Mouse (Mus musculus) hindbrain, embryonic 10.5 days (tissue): ENCODE data around the gene Ttc17. TPM values are rescaled to one million over a fixed set of nuclear protein-coding genes. Genes with fewer than 3 reads are reported as not detected.

Experiments used
- DNase-seq: peaks from one replicate; pipeline ENCODE4 v3.0.0-alpha.2; 2017; ENCODE audit warnings: low spot score
- H3K27ac ChIP-seq: fragments of 300-500 bp; sonication (generic); 2 replicates; pipeline ENCODE4 v1.5.1; 2016; ENCODE audit warnings: mild to moderate bottlenecking, moderate library complexity
- H3K27me3 ChIP-seq: fragments of 300-500 bp; sonication (generic); 2 replicates; pipeline ENCODE4 v1.6.1; 2016; ENCODE audit warnings: mild to moderate bottlenecking; ENCODE audit not compliant: poor library complexity, insufficient read depth, severe bottlenecking
- H3K36me3 ChIP-seq: fragments of 300-500 bp; sonication (generic); 2 replicates; pipeline ENCODE4 v1.6.1; 2016; ENCODE audit warnings: mild to moderate bottlenecking, moderate library complexity
- H3K4me1 ChIP-seq: fragments of 300-500 bp; sonication (generic); replicated peaks from 2 replicates; pipeline ENCODE4 v1.6.1; 2016; ENCODE audit warnings: mild to moderate bottlenecking
- H3K4me3 ChIP-seq: fragments of 300-500 bp; sonication (generic); 2 replicates; pipeline ENCODE4 v1.5.1; 2016; ENCODE audit warnings: mild to moderate bottlenecking, moderate library complexity
- H3K9me3 ChIP-seq: fragments of 300-500 bp; sonication (generic); 2 replicates; pipeline ENCODE4 v1.6.1; 2016; ENCODE audit warnings: mild to moderate bottlenecking, moderate library complexity
- WGBS: fragments of 180-500 bp; shearing (Covaris S2); methylation state at CpG from one replicate; pipeline ENCODE4 v1.1.7; 2016; 5-methylcytosine and 5-hydroxymethylcytosine counted together
- polyA plus RNA-seq: library from polyadenylated mRNA; unstranded; fragments of >200 nt; fragmentation: Nextera tagmentation; extraction: Ambion mirVana; gene quantifications from 2 replicates; pipeline ENCODE4 v1.2.1, GENCODE M21; 2016

Gene Ttc17
- polyA plus RNA-seq, 1 experiment from 2014 or later, result 13.9 TPM

DNA sequence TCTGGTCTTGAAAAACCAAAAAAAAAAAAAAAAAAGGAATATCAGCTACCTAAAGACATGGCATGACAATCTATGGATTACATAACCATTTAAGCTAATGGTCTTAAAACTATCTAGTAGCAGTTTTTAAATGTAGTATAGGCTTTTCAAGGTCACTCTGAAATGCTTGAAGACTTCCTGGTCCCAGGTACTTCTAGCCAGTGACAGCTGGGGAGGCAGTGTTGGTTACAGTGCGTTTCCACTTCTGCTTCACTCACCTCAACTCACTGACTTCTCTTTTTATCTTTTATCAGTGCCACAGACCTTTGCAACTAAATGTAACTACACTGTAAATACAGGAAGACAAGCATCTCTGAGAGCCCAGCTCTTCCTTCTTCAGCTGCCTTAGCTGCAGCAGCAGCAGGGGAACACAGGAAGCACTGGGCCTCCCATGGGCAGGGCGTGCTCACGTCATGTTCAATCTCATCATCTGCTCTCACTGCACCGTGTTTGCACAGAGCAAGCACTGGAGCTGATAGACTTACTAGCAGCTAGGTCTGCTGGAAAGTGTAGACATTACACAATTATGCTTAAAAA lies 46.0 kb downstream of the Ttc17 start:
- peaks cover 97% of the 10 kb centered on the region for H3K36me3 ChIP-seq
- no peak overlapping the region for H3K27ac ChIP-seq
- H3K4me1 ChIP-seq, result no peaks in the 10 kb centered on the region
- H3K27me3 ChIP-seq, result no peaks in the 10 kb centered on the region
- no peak overlapping the region for H3K4me3 ChIP-seq
- no peak for DNase-seq
- peaks cover 9% of the 10 kb centered on the region; the same call in 1 of the 2 replicates for H3K9me3 ChIP-seq
- 87% methylated on average over 4 of the region's 4 CpGs for WGBS

DNA sequence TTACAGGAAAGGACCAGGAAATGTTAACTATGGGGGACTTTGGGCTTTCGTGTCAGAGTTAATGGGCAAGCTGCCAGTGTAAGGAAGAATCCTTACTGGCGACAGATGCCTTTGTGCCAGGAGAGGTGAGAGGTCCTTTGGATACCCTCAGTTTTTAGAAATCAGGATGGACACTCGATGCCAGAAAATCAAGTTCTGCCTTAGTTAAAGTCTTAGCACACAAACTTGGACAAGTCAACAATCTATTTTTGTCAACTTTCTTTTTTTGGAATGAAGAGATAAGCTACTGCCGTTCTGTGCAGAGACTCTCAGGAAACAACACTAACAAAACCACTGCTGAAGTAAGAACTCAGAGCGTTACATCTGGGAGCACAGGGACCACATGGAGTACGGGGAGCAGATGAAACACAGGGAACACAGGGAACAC lies 58.3 kb downstream of the Ttc17 start:
- WGBS, result 86% methylated on average over 6 of the region's 6 CpGs
- H3K27ac ChIP-seq, result no peak overlapping the region
- H3K4me3 ChIP-seq, result no peak overlapping the region
- H3K27me3 ChIP-seq, result no peaks in the 10 kb centered on the region
- peaks cover 28% of the 10 kb centered on the region for H3K36me3 ChIP-seq
- H3K9me3 ChIP-seq, result no peaks in the 10 kb centered on the region
- no peak for DNase-seq
- H3K4me1 ChIP-seq, result no peaks in the 10 kb centered on the region

DNA sequence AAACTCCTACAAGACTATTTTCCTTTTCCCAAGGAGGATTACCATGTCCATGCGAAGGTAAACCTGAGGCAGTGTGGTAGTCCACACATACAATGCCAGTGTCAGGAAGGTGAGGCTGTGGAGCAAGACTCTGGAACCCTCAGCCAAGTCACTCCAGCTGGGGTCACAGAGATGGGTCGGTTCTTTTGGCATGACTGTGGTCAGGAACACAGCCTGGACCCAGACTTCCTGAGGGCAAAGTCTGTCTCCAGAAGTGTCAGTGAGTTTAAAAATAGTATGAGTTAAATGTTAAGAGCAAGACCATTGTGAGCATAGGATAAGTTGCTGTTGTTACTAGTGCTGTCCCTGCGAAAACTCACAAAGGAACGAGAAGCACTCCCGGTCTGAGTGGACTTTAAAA lies 59.7 kb downstream of the Ttc17 start:
- no peaks in the 10 kb centered on the region for H3K9me3 ChIP-seq
- H3K4me3 ChIP-seq, result no peak overlapping the region
- H3K36me3 ChIP-seq, result peaks cover 32% of the 10 kb centered on the region
- no peak for DNase-seq
- no peaks in the 10 kb centered on the region for H3K4me1 ChIP-seq
- no peaks in the 10 kb centered on the region for H3K27me3 ChIP-seq
- 93% methylated on average over 5 of the region's 5 CpGs for WGBS
- no peak overlapping the region for H3K27ac ChIP-seq

DNA sequence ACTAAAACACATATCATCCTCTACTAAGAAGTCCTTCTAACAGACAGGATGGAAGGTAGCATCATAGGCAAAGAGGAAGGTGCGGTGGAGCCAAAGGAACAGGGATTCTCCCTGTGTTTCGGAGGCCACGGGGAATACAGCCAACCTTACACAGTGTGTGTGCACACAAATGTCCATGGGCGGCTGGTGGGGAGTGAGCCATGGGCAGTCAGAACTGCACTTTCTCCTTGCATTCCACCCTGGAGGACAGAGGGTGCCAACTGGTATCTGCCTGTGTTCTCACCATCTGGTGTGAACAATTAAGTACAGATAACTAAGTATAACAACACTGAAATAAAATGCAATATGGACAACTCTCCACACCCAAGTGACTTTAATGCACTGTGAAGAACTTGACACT lies 61.9 kb downstream of the Ttc17 start:
- WGBS, result 94% methylated on average over 4 of the region's 4 CpGs
- H3K27ac ChIP-seq, result no peak overlapping the region
- H3K4me3 ChIP-seq, result no peak overlapping the region
- no peaks in the 10 kb centered on the region for H3K27me3 ChIP-seq
- DNase-seq, result no peak
- H3K36me3 ChIP-seq, result peaks cover 44% of the 10 kb centered on the region
- no peaks in the 10 kb centered on the region for H3K4me1 ChIP-seq
- no peaks in the 10 kb centered on the region for H3K9me3 ChIP-seq

DNA sequence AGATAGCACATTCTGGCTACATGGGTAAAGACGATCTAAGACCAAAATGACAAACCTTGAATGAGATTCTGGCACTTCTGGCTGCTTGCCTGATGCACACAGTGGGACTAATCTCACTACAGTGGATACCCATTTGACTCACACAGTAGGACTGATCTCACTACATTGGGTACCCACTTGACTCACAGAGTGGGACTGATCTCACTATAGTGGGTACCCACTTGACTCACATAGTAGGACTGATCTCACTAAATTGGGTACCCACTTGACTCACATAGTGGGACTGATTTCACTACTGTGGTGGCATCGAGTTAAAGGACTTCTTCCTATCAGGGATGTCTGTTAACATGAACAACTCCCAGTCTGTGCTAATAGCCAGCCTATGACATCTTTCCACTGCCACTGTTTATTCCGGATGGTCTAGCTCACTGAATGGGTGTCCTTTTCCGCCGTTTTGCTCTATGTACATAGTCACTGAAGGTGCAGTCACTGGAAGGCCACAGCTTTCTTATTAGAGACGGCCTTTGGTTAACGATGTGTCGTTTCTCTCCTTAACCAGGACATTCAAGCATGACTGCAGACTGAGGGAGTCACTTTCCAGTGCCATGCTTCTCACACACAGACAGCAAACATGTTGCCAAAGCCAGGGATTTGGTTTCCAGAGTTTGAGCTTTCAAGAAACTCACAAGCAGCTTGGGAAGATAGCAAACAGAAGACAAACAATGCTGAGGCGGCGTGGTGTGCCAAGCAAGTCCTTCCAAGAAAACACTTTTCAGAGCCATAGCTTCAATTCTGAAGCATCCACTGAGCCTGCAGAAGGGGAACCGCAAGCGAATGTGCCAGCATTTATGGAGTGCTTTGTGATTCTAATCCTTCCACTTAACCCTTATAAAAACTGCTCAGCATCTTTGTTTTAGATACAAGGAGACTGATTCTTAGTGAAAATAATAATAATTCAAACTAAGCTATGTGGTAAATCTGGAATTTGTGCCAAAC lies 62.9 kb downstream of the Ttc17 start:
- H3K36me3 ChIP-seq, result peaks cover 44% of the 10 kb centered on the region
- no peaks in the 10 kb centered on the region for H3K4me1 ChIP-seq
- no peak overlapping the region for H3K27ac ChIP-seq
- no peaks in the 10 kb centered on the region for H3K9me3 ChIP-seq
- no peak for DNase-seq
- WGBS, result 87% methylated on average over 12 of the region's 12 CpGs
- H3K4me3 ChIP-seq, result no peak overlapping the region
- no peaks in the 10 kb centered on the region for H3K27me3 ChIP-seq

DNA sequence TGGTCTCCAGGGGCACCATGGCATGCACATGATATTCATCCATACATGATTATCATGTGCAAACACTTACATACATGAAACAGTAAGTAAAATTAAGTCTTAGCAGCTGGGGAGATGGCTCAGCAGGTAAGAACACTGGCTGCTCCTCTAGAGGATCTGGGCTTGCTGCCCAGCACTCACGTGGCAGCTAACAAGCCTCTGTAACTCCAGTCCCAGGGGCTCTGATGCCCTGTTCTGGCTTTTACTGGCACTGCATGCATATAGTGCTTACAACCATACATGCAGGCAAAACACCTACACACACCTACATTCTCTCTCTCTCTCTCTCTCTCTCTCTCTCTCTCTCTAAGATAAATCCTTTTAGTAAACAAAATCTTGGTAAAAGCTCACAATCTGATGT lies 65.7 kb downstream of the Ttc17 start:
- Histone ChIP-seq H3K27me3 (no peaks in the 10 kb centered on the region), H3K36me3 (peaks cover 56% of the 10 kb centered on the region)
- DNase-seq, result no peak

DNA sequence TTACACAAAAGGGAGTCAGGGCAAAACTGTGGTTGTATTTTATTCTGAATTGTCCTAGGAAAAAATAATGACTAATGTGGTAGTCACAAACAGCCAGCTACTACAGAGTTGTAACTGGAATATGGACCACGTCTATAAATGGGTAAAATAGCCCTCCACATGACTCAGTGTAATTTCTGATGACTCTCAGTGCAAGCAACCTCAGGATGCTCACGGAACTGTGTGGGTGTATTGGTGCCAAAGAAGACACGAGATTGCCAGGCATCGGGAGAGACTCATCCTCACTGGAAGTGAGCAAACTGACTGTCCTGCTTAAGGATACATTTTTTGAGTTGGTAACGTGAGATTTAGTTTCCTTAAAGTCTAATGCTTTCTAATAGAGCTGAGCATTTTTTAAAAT lies 67.0 kb downstream of the Ttc17 start:
- Histone ChIP-seq H3K27ac (no peak overlapping the region), H3K9me3 (no peaks in the 10 kb centered on the region), H3K36me3 (peaks cover 63% of the 10 kb centered on the region), H3K4me3 (no peak overlapping the region), H3K27me3 (no peaks in the 10 kb centered on the region), H3K4me1 (no peaks in the 10 kb centered on the region)
- no peak for DNase-seq
- WGBS, result 93% methylated on average over 5 of the region's 5 CpGs

More for the DNA sequence above, 65.7 kb downstream of the Ttc17 start:
- WGBS, result 91% methylated on average over 1 of the region's 1 CpGs
- H3K27ac ChIP-seq, result no peak overlapping the region
- no peaks in the 10 kb centered on the region for H3K4me1 ChIP-seq
- H3K9me3 ChIP-seq, result no peaks in the 10 kb centered on the region
- H3K4me3 ChIP-seq, result no peak overlapping the region

DNA sequence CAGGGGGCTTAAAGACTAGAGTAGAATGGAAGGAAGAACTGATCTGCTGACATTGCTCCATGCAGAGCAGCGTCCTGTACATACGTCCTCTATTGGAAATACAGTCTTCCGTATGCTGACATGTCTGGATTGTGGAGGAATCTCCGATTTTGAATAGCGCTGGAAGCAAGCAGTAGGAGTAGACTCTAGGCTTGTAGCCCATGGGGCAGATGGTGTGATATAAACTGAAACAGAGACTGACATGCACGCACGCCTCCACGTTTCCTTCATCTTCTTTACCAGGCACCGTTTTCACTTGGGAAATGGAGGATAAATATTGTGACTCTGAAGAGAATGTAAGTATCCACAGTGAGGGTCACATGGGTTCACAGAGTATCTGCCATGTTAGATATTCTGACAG lies 70.2 kb downstream of the Ttc17 start:
- WGBS, result 95% methylated on average over 9 of the region's 9 CpGs
- Histone ChIP-seq H3K27ac (no peak overlapping the region), H3K27me3 (no peaks in the 10 kb centered on the region), H3K4me1 (no peaks in the 10 kb centered on the region), H3K4me3 (no peak overlapping the region), H3K9me3 (no peaks in the 10 kb centered on the region), H3K36me3 (peaks cover 71% of the 10 kb centered on the region)
- DNase-seq, result no peak

DNA sequence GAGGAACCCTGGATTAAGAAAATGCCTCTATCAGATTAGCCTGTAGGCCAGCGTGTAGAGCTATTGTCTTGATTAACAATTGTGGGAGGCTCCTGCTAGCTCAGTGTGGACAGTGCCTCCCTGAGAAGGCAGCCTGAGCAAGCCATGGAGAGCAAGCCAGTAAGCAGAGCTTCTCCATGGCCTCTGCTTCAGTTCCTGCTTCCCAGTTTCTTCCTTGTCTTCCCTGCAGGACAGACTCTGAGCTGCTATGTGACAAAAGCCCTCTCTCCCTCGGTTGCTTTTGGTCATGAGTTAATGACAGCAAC lies 71.8 kb downstream of the Ttc17 start:
- peaks cover 72% of the 10 kb centered on the region for H3K36me3 ChIP-seq
- no peaks in the 10 kb centered on the region for H3K4me1 ChIP-seq
- H3K27me3 ChIP-seq, result no peaks in the 10 kb centered on the region
- 56% methylated on average over 2 of the region's 2 CpGs for WGBS
- no peak overlapping the region for H3K4me3 ChIP-seq
- no peak for DNase-seq
- no peak overlapping the region for H3K27ac ChIP-seq
- H3K9me3 ChIP-seq, result no peaks in the 10 kb centered on the region

DNA sequence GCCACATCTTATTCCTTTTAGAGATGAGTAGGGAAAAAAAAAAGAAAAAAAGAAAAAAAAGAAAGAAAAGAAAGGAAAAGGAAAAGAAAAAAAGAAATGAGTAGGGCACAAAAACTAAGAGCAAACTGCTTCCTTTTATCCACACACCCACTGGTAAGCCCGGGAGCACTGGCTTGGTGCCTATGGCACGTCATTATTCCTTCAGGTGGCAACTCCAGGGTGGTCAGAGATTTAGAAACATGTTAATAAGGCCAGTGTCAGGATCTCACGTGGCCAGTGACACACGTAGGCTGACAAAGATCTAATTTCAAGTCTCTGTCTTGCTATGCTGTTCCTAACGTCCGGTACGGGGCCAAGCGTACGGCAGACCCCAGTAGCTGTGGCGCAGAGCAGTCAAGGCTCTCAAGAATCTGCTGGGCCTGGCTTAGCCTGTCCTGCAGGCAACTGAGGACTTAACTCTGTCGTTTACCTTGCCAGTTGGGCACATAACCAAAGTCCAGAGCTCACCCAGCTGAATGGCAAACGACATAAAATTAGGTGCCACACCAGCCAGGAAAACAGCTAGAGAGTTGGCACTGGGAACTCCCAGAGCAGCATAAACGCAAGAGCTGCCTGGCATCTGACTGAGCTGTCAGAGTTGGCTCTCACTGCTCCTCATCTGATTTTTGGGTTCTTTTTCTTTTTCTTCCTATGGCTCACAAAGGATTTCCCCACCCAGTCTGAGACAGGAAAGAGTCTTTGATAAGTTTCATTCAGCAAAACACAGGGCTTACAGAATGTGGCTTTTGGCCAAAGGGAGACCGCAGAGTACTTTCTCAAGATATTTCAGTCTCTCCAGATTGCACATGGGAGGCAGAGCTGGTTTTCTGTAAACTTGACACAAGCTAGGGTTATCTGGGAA lies 72.4 kb downstream of the Ttc17 start:
- H3K27ac ChIP-seq, result no peak overlapping the region
- 91% methylated on average over 14 of the region's 14 CpGs for WGBS
- DNase-seq, result no peak
- no peaks in the 10 kb centered on the region for H3K27me3 ChIP-seq
- no peaks in the 10 kb centered on the region for H3K4me1 ChIP-seq
- peaks cover 78% of the 10 kb centered on the region for H3K36me3 ChIP-seq
- no peaks in the 10 kb centered on the region for H3K9me3 ChIP-seq
- no peak overlapping the region for H3K4me3 ChIP-seq

DNA sequence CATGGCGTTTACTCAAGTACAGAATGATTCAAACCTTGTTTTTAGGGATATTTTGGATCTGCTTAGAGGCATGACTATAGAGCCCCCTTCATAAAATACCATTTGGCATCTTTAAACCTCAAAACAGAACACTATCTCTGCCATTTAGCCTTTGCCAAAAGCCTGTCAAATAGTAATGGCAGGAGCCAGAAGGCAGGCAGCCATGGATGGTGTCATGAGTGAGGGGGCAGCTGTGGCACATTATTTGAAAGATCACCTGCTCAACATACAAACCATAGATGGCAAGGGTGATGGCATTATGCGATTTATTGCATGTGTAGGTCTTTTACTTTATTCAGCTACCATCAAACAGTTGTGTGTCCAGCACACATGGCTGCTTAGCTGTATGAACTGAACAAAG lies 73.4 kb downstream of the Ttc17 start:
- Histone ChIP-seq H3K27ac (no peak overlapping the region), H3K4me1 (no peaks in the 10 kb centered on the region), H3K4me3 (no peak overlapping the region), H3K36me3 (peaks cover 85% of the 10 kb centered on the region), H3K9me3 (no peaks in the 10 kb centered on the region), H3K27me3 (no peaks in the 10 kb centered on the region)
- no peak for DNase-seq
- 94% methylated on average over 2 of the region's 2 CpGs for WGBS

DNA sequence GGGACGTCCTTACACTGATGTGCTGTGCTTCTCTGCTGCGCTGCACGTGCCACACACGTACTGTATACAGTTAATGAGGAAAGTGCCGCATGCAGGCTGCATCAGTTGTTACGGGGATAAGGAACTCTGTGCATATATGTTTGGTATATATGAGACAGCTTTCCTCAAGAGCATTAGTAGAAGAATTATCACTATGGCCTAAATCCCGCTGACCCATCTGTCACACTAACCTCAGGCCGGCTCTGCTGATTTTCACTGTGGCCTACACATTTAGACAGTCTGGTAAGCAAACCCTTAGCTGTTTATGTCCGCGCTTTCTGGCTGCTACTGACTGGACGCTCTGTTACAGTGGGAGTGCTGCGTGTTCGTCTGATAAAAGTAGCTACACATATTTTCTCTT lies 77.2 kb downstream of the Ttc17 start:
- Histone ChIP-seq H3K4me3 (no peak overlapping the region), H3K27me3 (no peaks in the 10 kb centered on the region), H3K36me3 (peaks cover 91% of the 10 kb centered on the region), H3K9me3 (no peaks in the 10 kb centered on the region), H3K4me1 (no peaks in the 10 kb centered on the region), H3K27ac (no peak overlapping the region)
- 96% methylated on average over 13 of the region's 13 CpGs for WGBS
- no peak for DNase-seq

DNA sequence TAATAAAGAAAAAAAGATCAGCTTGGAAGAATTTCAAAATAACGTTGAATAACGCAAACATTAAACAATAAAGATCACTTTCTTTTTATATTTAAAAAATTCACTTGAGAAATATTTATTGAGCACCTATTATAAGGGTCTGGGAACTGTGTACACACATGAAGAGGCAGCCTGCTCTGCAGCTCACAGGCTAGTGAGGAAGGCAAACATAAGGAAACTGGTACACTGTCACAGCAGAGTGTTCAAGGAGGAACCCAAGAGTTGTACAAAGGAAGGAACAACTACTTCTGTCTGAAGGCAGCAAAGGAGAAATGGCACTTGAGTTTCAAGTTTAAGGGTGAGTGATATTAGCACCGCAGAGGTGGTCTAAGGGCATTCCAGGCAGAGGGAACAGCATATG lies 78.7 kb downstream of the Ttc17 start:
- no peak overlapping the region for H3K27ac ChIP-seq
- H3K9me3 ChIP-seq, result no peaks in the 10 kb centered on the region
- no peaks in the 10 kb centered on the region for H3K4me1 ChIP-seq
- WGBS, result 99% methylated on average over 3 of the region's 3 CpGs
- no peak overlapping the region for H3K4me3 ChIP-seq
- DNase-seq, result no peak
- no peaks in the 10 kb centered on the region for H3K27me3 ChIP-seq
- peaks cover 95% of the 10 kb centered on the region for H3K36me3 ChIP-seq
